Mouse (Mus musculus): ENCODE results near the gene Plxna4. TPM values are rescaled to one million over a fixed set of nuclear protein-coding genes. Genes with fewer than 3 reads are reported as not detected.
A peak's percentile ranks its signal among the peaks of the same experiment; 100 is the strongest.

Gene Plxna4
- total RNA-seq, 2 experiments from 2014 or later: 34.3 TPM

DNA sequence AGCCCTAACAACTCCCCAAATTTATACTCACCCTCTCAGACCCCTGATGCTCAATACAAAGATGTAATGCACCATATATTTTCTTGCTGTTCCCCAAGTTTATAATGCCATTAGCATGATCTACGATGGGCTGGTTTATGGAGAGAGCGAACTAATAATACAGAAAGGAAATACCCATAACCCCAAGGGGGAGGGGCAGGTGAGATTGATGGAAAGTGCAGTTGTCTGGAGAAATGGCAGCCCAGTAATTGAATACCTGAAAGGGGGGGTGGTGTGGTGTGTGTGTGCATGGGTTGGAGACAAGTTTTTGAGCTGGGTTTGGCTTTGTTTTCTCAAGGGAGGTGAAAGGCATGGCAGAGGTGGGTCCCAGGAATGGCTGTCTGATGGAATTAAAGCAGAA is 356.6 kb downstream of the Plxna4 start:
- no peak for DNase-seq

DNA sequence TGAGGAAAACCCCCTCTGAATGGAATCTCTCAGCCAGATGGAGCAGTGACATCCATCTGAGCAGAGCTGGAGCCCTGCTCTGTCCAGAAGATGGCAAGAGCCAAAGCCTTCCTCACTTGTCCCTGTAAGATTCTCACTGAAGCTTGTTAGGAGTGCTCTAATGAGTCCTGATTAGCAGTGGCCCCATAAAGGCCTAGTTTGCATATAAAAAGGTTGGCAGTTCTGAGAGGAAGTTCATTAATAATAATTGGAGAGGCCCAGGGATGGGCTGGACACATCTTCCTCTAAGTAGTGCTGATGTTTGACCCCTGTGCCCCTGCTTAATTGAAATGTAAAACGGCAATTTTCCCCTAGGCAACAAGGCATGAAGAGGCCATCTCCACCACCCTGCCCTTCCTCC is 361.4 kb downstream of the Plxna4 start:
- DNase-seq: no peak

DNA sequence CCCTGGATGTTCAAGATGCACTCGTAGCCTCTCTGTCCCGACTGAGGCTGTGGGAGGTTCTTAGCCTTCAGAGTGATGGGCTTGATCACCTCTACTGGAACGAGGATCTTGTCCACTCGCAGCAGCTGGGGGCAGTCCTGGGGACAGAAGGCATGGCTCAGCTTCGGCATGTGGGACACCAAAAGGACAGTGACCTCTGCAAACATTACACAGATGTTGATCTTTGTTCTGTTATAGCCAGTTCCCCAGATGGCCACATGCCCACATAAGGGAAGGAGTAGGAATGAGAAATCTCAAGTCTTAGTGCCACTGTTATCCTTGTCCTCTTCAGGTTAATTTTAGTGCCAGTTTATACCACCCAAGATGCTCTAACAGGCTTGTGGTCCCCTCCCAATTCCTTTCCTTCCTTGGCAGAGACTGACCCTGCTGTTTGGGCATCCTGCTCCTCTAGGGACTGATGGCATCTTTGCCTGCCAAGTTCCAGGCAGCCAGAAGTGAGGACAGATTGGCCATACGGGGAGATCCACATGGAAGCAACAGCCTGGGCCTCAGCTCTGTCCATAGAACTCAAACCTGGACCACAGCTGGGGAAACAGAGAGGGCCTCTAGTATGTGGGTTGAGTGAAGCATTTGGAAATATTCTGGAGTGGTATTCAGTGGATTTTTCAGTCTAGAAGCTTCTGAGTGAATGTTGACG is 363.8 kb downstream of the Plxna4 start:
- DNase-seq: no peak

DNA sequence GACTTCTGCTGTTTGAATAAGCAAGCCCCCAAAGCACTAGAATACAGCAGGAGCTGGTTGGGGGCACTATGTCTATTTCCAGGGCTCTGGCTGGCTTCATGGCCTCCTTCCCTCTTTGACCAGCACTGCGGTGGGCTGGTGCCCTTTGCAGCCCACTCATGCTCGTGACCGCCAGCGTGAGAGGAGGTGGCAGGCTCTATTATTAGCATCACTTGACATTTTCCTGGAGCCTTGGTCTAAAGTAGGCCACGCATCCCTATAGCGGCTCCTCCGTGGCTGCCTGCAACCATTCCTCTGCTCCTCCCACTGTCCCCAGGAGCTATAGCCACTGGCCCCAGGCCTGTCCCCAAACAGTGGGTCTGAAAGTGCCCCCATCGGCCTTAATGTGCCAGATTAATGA is 367.2 kb downstream of the Plxna4 start:
- no peak for DNase-seq

DNA sequence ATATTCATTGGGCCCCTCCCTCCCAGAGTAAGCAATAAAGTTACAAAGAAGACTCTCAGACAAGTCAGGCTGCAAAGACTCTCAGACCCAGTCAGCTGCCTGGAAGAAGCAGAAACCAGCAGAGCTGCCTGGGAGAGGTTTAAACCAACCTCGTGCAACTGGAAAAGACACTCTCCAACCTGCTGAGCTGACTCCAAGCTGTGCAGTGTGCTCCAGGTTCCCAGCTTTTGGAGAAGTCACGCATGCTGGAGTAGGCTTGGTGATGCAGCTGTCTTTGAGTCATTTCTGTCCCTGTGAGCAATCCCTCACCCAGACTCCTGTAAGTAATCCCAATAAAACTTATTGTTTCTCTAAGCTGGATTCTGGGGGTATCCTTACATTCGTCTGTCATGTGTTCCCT is 369.4 kb downstream of the Plxna4 start:
- no peak for DNase-seq

DNA sequence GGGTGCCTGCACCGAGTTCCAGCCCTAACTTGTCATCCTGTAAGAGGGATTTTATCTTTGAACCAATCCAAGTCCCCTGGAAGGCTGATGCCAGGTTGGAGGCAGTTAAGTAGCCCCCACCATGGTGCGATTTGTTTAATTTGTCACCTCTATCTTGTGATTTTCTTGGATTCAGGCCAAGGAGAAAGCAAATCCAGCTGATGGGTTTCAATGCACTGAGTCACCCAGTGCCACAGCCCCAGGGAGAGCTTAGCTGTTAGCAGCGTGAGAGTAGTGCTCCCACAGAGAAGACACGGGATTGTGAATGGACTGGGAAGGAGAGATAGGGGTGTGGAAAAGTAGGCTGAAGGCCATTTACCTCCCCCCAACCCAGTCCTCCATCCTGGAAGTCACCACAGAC is 375.6 kb downstream of the Plxna4 start:
- no peak for DNase-seq

DNA sequence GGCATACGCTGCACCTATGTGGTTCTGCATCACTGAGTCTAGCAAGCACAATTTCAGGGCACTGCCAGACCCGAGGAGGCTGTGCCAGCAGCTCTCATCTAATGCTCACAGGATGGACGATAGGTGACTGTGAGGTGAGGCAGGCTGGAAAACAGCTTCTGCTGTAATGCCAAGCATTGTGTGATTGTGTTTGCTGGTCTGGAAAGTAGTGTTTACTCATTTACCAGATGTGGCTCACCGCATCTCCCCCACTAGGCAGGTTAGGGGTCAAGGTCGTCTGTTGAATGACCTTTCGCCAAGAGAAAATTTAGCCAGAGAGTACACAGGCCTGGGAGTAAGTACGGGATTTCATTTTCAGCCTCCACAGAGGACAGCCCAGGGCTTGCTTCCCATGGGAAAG is 377.9 kb downstream of the Plxna4 start:
- no peak for DNase-seq

DNA sequence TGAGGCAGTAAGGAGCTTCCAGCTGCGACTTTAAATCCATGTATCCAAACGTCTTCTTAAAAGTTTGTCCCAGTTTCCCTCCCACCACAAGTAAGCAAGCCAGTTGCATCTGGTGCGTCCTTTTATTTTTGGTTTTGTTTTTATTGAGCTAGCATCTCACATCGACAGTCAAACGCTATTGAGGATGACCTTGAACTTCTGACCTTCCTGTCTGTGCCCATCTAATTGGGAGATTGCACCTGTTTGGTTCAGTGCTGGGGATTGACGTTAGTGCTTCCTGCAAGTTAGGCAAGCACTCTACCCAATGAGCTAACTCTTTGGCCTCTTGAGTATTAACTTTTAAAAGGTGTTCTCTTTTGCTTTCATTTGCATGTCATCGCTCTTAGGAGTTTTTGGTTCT is 379.0 kb downstream of the Plxna4 start:
- DNase-seq: no peak

DNA sequence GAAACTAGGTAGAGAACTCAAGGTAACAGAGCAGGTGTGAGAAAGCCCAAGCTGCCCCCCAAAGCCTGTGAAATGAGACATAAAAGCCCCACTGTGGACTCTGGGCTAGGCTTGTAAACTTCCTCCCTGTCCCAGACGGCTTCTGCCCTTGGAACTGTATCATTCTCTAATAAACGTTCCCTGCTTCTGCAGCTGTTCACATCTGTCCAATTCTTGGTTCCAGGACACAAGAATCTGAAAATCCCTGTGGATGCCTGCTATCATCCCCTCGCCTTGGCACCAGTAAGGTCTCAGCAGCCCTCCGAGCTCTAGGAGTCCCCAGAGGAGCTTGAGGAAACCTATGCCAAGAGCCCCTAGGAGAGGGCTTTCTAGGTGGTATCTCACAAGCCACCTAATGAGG is 383.7 kb downstream of the Plxna4 start:
- DNase-seq: peak; percentile 20

DNA sequence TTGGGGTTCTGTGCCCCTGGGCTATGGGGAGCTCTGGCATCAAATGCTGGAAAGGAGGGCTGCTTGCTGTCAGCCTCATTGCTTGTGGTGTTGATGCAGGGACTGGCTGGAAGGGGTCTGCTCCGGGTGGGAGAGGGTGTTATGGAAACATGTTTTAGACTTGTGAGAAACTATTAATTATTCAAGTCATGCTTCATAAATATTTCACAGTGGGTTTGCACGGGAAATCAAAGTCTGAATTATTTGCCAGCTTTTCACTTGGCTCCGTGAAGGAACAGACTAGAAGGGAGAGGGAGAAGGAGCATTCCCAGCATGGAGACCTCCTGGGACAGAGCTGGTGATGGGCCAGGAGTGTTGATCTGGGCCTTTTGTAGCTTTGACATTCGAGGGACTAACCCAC is 384.6 kb downstream of the Plxna4 start:
- peak; percentile 44 for DNase-seq

DNA sequence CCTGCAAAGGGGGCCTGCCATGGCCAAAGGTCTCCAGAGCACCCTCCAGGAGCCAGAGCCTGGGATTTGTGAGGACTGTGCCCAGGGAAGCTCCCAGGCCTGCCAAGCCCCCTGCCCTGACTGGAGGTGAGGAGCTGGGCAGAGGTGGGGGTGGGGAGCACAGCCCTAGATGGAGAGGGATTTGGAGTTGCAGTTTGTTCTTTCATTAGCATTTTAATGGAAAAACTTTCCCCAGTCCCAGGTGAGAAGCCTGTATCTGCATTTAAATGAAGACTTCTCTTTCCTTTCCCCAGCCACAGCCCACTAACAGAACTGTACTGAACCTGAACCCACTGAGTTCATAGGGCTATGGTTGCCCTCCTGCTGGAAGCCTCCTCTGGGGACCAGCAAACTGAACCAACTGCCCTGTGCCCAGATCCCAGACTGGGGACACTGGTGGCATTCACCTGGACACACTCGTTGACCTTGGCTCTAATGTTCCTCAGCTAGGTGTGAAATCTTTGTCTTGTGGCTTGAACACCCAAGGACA is 385.3 kb downstream of the Plxna4 start:
- DNase-seq: no peak

DNA sequence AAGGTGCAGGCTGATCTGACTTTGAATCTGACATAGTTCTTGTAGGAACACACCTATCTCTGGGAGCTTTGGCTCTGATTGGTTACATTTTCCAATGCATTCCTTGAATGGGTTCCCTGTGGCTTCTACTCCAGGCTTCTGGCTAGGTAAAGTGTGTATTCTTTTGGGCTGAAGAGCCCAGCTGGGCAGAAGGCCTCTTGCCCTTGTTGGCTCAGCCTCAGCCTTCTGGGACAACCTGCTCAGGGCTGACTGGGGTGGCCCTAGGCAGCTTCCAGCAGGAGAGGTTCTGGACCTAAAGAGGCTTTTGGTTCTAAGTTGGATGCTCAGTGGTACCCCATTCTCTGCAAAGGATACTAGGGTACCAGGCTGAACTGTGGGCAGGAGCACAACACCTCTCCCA is 386.5 kb downstream of the Plxna4 start:
- no peak for DNase-seq

DNA sequence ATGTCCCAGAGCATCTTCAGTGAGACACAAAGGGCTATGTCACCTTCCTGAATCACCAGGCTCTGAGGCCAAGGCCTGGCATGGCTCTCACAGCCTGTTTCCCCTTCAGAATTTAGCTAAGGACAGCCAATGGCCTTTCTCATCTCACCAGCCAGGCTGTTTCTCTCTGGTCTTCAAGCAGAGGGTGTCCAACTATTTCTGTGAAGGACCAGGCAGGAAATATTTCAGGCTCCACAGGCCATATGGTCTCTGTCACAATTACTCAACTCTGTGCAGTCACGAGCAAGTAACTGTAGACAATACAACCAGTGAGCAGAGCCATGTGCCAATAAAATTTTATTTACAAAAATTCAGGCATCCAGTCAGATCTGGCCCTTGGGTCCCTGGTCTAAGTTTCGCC is 388.4 kb downstream of the Plxna4 start:
- DNase-seq: peak; percentile 15

DNA sequence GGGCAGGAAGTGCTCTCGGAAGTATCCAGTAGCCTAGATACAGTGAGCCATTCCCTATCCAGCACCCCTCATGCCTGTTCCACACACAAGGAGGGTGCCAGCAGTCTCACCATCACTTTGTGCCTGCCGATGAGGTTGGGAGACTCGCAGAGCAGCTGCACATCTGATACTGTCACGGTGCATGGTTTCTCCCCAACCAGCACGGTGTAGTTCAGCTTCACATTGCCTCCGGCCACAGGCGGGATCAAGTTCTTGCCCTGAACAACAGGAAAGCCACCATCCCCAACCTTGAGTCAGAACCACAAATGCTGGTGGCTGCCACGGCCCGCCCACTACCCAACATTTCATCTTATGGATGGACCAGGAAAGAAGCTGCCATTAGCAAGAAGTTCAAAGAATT is 391.1 kb downstream of the Plxna4 start:
- DNase-seq: no peak

DNA sequence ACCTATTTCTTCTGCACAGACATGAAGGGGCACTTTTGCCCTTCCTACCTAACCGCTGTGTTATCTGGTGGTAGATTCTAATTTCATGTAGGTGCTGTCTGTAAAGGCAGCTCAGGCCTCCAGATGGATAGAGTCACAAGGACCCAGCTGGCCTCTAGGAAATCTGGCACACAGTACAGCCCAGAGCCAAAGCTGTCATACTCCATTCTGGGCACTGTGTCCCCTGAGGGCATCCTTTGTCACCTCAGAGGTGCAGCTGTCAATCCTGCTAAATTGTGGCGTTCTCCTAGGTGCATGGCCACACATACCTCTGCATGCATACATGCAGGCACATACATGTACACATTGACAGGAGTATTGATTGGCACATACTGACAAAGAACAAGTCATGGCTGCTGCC is 394.9 kb downstream of the Plxna4 start:
- DNase-seq: no peak

DNA sequence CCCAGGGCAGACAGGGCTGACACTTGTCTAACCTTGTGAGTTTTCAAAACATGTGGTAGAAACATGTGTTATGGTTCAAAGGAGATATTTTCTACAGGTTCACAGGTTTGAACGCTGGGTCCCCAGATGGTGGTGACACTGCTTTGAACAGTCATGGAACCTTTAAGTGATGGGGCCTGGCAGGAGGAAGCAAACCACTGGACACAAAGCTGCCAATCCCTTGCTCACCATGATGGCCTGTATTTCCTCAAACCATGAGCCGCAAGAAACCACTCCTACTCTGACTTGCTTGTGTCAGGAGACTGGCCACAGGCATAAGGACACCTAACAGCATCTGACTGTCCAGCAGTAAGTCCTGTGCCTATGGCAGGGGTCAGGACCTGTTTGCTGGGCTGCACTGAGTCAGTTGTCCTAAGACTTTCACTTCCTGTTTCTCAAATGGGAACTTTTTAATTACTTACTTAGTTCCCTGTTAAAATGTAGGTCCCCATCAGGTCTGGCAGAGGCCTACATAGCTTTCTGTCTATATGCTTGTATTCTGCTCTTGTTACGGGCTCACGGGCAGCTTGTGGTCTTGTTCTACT is 403.5 kb downstream of the Plxna4 start:
- DNase-seq: no peak

DNA sequence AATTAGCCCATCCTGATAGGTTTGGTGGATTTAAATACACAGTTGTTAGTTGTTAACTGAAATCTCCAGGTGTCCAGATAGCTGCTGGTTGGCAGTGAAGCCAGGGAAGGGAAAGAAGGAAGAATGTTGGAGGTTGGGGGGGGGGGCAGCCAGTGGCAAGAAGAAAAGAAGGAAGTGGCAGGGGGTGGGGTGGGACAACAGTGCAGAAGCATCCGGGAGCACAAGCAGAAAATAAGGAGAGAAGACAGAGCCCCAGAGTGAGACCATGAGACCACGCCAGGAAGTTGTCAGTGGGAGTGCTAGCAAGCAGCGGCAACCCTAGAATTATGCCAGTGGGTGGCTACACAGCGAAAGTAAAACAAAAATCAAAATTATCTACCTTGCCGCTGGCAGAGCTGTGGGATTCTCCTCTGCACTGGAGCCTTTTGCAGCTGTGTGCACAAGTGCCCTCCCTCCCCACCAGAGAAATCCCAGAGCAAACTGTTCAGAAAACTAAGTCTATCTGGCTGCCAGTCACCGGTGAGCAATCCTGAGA is 404.3 kb downstream of the Plxna4 start:
- no peak for DNase-seq

DNA sequence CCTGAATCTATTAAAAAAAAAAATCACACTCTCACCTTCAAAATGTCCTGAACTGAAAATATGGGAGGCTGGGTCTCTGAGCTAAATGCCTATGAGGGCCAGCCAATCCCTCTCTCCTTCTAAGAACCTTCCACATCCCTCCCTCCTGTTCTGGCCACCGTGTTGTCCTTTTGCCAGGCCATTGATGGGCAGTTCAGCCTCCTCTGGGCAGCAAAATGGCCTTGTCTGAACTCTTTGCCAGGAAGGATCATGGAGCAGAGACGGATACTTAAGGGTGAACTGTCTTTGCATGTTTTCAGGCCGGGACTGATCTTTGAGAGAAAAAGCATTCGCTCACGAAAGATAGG is 408.0 kb downstream of the Plxna4 start:
- no peak for DNase-seq

DNA sequence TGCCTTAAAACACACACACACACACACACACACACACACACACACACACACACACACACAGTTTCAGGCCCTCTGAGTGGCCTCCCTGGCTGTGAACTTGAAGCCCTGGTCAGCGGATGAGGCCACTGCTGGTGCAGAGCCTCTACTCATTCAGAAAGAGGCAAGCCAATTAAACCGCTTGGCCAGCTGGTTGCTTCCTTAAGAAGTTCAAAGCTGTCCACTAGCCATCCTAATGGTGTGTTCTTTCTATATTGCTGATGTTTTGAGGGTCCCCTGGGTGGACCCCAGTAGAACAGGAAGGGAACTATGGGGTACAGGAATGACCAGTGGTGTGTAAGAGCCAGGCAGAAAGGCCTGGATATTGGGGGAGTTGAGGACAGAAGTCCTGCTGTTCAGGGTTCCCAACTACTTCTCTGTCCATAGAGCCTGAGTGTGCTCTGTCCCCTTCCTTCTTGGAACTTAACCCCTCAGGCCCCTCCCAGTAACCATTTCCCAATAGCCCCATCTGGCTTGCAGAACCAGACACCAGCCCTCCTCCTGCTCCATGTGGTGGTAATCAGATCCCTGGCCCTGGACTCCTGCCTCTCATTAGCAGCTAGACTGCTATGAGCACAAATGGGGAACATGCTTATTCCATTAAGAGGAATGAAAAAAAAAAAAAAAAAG is 408.5 kb downstream of the Plxna4 start:
- no peak for DNase-seq

DNA sequence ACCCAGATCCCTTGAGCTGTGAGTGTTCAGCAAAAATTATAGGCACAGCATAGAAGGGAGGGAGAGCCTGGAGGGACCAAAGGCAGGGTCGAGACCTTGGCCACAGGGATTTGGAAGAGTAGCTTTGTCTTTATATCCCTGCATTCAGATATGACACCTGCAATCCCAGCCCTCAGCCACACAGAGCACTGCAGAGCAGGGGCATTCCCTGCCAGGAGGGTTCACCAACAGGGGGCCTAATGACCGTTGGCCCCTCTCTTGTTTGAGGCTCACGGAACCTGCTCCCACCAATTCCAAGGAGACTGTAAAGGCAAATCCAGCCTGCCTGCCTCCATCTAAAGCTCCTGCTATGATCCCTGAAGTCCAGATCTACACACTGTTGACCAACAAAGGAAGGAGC is 410.1 kb downstream of the Plxna4 start:
- DNase-seq: no peak

DNA sequence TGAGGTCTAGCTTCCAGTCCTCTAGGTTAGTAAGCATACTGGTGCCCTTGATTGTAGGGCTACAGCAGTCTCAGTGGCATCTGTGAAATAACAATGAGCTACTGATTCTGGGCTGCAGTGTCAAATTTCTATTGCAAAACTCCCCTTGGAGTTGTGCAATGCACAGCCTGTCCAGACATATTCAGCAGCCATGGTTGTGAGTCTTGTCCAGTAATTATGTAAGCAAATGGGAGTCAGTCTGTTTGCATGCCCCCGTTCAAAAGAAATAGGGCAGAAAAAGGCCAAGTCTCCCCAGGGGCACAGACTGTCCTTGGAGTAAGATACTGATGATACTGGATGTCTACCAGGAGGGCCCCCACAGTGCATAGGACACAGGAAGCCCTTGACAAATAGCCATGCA is 420.3 kb downstream of the Plxna4 start:
- no peak for DNase-seq

DNA sequence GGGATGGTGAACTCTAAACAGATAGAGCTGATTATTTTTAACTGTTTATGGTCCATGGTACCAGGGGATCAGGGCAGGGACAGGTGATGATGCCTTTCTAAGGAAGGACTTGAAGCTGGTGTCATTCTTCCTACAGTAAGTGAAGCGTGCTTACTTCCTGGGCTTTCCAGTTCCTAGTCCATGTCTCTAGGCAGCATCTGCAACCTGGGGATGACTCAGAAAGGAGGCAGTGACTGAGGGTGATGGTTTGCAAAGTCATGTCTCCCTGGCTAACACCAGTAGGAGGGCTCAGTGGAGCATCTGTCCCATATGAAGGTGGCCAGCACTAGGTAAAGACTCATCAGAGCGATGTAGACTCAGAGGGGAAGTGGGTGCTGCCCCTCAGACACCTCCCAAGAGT is 427.6 kb downstream of the Plxna4 start:
- DNase-seq: no peak

DNA sequence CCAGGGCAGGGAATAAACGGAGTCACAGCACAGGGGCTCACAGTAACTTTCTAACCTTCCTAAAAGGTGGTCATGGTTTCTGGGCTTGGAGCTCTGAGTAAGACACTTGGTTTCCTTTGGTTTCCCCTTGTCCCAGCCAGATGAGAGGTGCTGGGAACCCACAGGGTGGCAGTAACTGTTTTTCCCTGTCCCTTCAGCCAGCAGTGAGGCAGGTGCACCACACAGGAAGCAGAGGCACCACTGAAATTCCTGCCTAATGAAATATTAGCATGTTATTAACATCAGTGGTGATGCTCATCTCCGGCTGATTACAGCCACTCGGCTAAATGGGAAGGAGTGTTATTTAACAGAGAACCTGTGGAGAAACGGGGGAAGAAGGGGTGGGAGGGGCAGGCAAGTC is 428.1 kb downstream of the Plxna4 start:
- no peak for DNase-seq

DNA sequence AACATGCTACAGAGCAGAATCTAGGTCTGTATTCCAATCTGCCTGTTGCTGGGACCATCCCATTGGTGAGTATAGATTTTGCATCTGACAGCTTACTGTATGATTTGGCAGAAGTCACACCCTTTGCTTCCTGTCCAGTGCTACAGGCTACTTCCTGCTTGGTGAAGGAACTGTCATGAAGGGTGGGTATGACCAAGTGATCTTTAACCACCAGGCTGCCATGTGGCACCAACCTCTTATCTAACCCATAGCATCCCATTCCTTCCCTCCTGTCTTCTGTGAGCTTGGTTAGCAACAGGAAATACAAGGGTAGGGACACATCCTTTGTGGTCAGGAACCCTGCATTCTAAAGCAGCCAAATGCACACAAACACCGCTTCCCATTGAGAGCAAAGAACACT is 429.6 kb downstream of the Plxna4 start:
- DNase-seq: no peak

All from heart, postnatal 4 days (tissue).